Mouse (Mus musculus) bone marrow, adult 2 months (tissue): Measurements from ENCODE around the gene Cd151.

ENCODE experiments used
- CTCF ChIP-seq: fragments of 200-500 bp; IDR thresholded peaks from 2 replicates; pipeline ENCODE4 v1.5.1; 2011; ENCODE audit warnings: low read length, control low read depth; ENCODE audit not compliant: control insufficient read depth, insufficient read depth
- POLR2A ChIP-seq: fragments of 200-500 bp; IDR thresholded peaks from 2 replicates; pipeline ENCODE4 v1.6.1; 2011; ENCODE audit warnings: low read depth, mild to moderate bottlenecking, control low read depth, low read length, borderline replicate concordance; ENCODE audit not compliant: control insufficient read depth

DNA sequence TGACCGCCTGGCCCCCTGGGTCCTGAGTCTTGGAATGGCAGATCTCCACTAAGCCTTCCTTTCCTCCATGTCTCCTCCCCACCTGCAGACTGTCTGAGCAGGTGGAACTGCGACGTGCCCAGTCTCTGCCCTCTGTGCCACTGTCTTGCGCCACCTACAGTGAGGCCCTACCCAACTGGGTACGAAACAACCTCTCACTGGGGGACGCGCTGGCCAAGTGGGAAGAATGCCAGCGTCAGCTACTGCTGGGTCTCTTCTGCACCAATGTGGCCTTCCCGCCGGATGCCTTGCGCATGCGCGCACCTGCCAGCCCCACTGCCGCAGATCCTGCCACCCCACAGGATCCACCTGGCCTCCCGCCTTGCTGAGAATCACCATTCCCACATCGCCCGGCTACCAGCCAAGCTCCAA, 7.9 kb upstream of the Cd151 start:
- TF ChIP-seq CTCF (no peak), POLR2A (no peak)
